13 mouse cellular contexts compared by ENCODE assay signal in genomic region chr10:95280327-95280726, GRCm38 (mm10). TPM values are rescaled to one million over a fixed set of nuclear protein-coding genes. Genes with fewer than 3 reads are reported as not detected.
A peak's percentile ranks its signal among the peaks of the same experiment; 100 is the strongest.
DNase-seq lines count a peak whose midpoint lies in the region; TF ChIP-seq lines count a peak whose summit lies in the region.
"Had no signal": no experiment of that assay in that cellular context is flagged by ENCODE, and none has a peak within 500 bp of the region (broad histone marks: within the 10 kb centered on the region; RNA-seq: fewer than 3 reads in every experiment).

No protein-coding gene starts in this region.

- TF ChIP-seq CTCF in gastrocnemius, adult 2 months (IDR thresholded peaks at IDR 0.05) = no peak

- no peak overlapping the region for H3K4me3 ChIP-seq in gastrocnemius, adult 2 months
- H3K4me3 ChIP-seq: embryonic facial prominence, embryonic 12.5 days; limb, embryonic 15.5 days; megakaryocyte, embryonic 14.5 days had no signal

- DNase-seq in gastrocnemius, adult 2 months = peak; percentile 81
- no peak for DNase-seq in gastrocnemius, postnatal 14 days
- peak; percentile 41 to 64 for DNase-seq in lung, adult 18-20 months
- no peak for DNase-seq in lung, postnatal 4 days
- peak; percentile 92 to 94 for DNase-seq in cerebellum, postnatal 10 days
- DNase-seq in lung, postnatal 25 days (ENCODE audit: low spot score) = peak; percentile 32
- no peak for DNase-seq in right cerebral cortex, adult 2 months (ENCODE audit: low spot score in 2 of 2)
- DNase-seq in retina, postnatal 1 day = no peak
- DNase-seq: layer of hippocampus, adult 9-11 months; right cerebral cortex, adult 18-20 months had no signal

- intact Hi-C loops in gastrocnemius, adult 2 months (cut with DNase I) = no loop called here
- intact Hi-C loops in gastrocnemius, postnatal 14 days (cut with DNase I; ENCODE audit: low total_unique reads) = no loop called here

- no peak overlapping the region for H3K27ac ChIP-seq in gastrocnemius, adult 2 months
- H3K27ac ChIP-seq: embryonic facial prominence, embryonic 12.5 days; limb, embryonic 15.5 days had no signal

RNA-seq across cellular contexts. Expression of gene Cradd, which starts 43.6 kb away (rescaled TPM):
- total RNA-seq in gastrocnemius, adult 2 months (2021) = 1 to 10 TPM; 8.6 to 9.8 TPM
- 10 to 100 TPM; 10.5 to 12.0 TPM for total RNA-seq in gastrocnemius, postnatal 14 days (2021)

Comparison
In these comparisons a context has a peak if more than half of its experiments do, and no peak if none do; other contexts are left out.
1. DNase-seq: peak in gastrocnemius, adult 2 months (single experiment), lung, adult 18-20 months (2 of 2), cerebellum, postnatal 10 days (2 of 2) and lung, postnatal 25 days (single experiment); none in gastrocnemius, postnatal 14 days (single experiment), lung, postnatal 4 days (0 of 2), right cerebral cortex, adult 2 months (0 of 2) and retina, postnatal 1 day (single experiment).